Mouse (Mus musculus): ENCODE data around the gene Olfr113.
"Not testable (repeated sequence)": the region's sequence is repeated elsewhere in the genome, so short reads cannot be mapped to it uniquely, and the experiment has no call there.

Gene Olfr113

DNA sequence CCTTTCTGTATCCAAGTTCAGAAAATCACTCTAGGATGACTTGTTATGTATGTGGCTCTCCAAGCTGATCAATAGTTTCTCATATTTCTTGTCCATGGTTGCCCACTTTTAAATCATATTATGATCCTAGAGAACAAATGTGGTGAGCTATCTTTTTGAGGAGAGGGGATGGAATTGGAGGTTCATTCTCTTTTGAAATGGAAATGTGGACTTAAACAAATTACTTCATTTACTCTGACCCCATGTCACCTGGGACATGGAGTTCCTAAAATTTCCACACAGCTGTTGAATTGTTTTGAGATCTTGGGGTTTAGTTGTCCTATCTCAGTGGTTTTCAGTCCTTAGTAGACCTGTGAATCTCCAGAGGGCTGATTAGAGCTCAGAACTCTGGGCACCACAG lies at the start of gene Olfr113:
TSS of gene Olfr113 (minus strand) at position 101 of the 400 bp plus-strand sequence.
- no peak for DNase-seq (ENCODE audit: low read depth)

DNA sequence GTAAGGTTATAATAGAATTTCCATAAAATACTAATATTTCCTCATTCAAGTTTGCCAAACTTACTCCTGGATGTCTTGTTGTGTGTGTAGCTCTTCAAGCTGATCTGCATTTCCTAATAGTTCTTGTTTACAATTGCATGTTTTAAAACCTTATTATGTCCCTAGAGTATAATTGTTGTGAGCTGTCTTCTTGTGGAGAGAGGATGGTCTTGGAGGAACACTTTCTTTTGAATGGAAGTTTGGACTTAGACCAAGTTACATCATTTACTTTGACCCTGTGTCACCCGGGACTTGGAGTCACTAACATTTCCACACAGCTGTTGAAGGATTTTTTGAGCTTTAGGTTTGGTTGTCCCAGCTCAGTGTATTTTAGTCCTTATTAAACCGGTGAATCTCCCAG lies 49.5 kb upstream of the Olfr113 start, which contains the start of the genes Olfr115 and Olfr116:
TSS of gene Olfr115 (minus strand) at position 101 of the 400 bp plus-strand sequence.
TSS of gene Olfr116 (minus strand) at position 191 of the 400 bp plus-strand sequence.
- no peak for DNase-seq (ENCODE audit: low read depth)

DNA sequence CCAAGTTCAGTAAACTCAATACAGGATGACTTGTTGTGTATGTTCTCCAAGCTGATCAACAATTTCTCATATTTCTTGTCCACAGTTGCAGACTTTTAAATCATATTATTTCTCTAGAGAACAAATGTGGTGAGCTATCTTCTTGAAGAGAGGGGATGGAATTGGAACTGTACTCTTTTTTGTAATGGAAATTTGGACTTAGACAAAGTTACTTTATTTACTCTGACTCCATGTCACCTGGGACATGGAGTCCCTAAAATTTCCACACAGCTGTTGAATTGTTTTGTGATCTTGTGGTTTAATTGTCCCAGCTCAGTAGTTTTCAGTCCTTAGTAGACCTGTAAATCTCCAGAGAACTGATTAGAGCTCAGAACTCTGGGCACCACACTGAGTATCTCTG lies 15.2 kb upstream of the Olfr113 start, which contains the start of gene Olfr114:
TSS of gene Olfr114 (minus strand) at position 101 of the 400 bp plus-strand sequence.
- no peak for DNase-seq (ENCODE audit: low read depth)

DNA sequence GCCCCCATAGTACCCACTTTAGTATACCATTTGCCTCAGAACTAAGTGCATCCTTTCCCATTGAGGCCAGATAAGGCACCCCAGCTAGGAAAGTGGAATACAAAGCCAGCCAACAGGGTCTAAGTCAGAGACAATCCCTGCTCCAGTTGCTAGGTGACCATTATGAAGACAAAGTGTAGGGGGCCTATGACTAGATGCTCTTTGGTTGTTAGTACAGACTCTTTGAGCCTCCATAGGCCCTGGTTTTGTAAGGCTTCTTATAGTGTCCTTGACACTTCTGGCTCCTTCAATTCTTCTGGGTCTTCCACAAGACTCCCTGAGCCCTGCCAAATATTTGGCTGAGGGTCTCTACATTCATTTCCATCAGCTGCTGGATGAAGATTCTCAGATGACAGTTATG lies 8.1 kb downstream of the Olfr113 start, which contains the start of gene Olfr112:
TSS of gene Olfr112 (minus strand) at position 101 of the 400 bp plus-strand sequence.
- no peak for DNase-seq (ENCODE audit: low read depth)

DNA sequence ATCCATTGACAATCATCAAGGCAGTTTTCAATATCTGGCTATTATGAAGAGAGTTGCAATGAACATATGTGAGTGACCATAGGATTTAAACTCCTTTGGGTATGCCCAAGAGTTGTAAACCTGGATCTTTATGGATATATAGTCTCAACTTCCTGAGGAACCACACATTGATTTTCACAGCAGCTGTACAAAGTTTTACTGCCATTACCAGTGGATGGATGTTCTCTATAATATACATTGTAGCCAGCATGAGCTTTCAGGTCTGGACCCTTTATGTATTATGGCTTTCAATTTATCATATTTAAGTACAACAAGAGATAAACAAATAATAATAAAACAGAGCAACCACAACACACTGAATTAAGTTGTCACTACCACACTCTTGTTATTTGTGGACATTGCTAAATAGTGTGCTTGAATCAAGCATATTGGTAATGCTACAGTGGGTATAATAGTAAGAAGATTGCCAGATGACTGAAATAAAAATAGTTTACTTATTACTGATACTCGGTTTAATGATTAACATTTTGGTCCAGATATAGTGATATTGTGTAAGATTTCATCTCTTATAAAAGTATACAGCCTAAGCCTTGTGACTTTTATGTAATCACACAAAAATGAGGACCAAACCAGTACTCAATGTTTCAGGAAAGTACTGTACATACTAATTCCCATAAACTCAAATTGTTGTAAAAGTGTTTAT lies 18.4 kb downstream of the Olfr113 start:
- DNase-seq (ENCODE audit: low read depth), result no peak

DNA sequence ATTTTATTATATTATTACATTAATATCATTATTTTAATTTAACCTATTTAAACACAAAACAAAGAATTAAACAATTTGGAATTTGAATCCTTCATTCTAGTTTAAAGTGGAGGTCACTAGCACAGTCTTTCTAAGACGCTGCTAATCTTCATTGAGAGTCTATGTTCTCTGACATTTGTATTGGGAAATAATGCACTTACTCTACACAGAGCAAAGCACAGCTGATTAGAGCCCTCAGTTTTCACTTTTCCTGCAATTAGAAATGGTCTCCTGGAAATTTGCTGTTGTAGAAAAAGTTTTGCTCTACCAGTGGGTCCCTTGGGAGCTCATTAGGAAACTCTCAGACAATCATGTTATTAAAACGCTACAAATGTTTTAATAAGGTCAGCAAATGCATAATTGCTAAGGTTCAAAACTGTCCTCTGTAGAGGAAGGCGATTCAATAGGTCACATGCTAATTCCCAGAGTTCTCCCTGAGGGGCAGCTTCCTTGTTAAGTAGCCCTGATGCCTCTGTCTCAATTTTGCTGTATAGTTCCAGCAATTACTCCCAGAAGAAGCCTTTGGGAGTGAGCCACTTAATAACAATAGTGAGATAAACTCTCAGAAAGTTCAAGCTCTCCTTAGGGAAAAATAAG lies 33.5 kb downstream of the Olfr113 start:
- no peak for DNase-seq (ENCODE audit: low read depth)

DNA sequence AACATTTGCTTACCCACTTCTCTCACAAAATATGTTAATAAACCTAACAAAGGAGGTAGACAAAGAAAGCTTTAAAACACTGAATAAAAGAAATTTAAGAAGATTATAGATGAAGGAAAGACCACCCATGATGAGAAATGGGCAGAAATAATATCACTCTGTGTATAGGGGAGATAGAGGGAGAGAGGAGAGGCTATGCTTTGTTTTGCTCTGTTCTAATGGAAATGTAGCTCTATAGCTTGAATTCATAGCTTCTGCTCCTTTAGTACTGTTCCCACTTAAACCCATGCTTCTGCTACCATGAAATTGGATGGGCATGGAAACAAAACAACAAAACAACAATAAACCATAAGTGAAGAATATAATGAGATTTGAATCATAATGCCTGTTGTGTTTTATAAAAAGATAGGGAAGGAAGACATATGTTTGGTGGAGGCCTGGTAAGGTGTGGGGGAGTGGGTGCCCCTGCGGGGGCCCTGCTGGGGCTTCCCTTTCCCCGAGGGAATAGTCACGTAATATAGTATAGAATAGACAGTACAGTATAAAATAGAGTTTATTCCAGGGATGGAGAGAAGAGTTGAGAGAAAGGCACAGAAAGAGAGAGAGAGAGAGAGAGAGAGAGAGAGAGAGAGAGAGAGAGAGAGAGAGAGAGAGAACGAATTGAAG lies 35.9 kb downstream of the Olfr113 start:
- no peak for DNase-seq (ENCODE audit: low read depth)

DNA sequence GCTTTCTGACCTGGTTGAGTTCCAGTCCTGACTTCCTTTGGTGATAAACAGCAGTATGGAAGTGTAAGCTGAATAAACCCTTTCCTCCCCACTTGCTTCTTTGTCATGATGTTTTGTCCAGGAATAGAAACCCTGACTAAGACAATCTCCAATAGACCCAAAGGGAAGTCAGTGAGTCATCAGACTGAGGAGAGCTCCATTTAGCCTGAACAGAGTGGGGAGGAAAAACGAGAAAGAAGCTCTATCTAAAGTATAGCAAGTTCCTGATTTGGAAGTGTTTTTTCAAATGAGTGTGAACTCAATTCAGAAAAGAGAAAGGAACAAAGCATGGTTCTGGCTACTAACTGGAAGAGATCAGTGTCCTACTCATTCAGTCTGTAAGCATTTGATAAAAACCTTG lies 39.0 kb downstream of the Olfr113 start:
- DNase-seq (ENCODE audit: low read depth), result not testable (repeated sequence)

DNA sequence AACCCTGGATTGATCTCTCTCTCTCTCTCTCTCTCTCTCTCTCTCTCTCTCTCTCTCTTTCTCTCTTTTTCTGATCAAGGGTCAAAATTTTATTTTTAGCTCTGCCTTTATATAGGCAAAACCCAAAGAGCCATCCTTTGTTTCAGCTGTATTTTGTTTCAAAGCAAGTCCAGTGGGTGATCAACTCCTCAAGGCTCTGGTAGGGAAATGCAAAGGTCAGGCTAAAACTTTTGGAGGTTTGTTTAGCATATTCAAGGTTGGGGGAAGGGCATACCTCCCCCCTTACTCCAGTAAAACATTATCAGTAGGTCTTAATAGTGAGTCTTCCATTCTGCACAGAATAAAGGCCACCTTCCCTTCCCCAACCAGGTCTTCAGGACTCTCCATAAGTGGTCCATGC lies 42.3 kb downstream of the Olfr113 start:
- no peak for DNase-seq (ENCODE audit: low read depth)

DNA sequence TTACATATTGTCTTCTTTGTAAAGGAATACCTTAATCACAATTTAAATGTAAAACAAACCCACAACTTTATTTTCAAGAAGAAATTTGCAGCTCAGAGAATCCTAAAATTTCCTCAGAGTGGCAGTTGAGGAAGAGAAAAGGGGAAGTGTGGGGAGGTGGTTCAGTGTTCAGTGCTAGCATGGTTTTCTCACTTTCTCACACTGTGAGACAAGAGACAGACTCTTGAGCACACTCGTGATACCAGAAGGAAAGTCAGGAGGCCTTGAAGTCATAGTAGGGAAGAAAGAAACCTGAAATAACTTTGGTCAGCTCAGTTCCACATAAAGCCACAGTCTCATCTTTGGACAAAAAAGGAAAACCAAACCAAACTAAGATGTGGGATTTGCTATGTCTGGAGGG lies 52.0 kb downstream of the Olfr113 start:
- DNase-seq (ENCODE audit: low read depth), result not testable (repeated sequence)

DNA sequence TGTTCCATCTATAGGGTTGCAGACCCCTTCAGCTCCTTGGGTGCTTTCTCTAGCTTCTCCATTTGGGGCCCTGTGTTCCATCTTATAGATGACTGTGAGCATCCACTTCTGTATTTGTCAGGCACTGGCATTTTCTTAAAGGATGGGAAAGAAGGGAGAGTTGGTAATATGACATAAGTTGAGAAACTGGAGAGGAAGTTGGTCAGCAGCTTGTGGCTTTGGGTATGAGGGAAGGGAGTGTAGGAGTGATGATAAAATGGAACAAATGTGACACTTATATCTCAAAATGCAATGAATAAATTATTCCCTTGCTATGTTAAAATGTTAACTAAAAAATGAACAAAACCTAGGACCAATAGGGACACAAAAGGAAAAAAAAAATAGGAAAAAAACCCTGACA lies 52.9 kb downstream of the Olfr113 start:
- DNase-seq (ENCODE audit: low read depth), result not testable (repeated sequence)
